Mouse (Mus musculus): ENCODE data around the gene Zfp667.

The Zfp667 gene

DNA sequence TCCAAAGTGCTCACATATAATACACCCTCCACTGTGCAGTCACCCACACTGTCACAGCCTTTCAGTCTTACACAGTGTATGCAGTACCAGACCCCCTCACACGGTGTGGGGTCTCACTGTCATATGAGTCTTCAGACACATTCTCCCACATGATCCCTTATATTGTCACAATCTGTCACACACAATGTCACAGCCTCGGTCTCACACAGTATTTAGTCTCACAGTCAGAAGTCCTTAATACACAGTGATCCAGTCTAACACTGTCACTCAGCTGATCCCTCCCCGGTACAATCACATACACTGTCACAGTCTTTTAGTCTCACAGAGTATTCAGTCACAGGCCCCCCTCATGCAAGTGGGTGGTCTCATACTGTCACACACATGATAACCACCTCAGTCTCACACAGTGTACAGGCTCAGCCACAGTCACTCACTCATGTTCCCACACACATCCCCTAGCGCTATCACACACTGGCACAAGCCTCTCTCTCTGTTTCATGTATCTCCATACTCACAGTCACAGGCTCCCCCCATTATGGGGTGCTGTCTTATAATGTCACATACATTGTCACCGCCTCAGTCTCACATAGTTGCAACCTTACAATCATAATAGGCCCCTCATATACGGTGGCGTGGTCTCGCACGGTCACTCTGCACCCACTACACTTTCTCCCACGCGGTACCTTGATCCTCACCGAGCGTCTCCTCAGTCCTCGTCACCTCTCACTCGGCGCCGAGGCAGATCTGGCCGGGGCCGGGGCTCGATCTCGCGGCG is 44.3 kb downstream of the Zfp667 start:
- DNase-seq (ENCODE audit: low spot score), result peak; percentile 40

- peak; percentile 88 for DNase-seq (ENCODE audit: low spot score)
These were observed 45.0 kb downstream of the Zfp667 start, which contains the start of gene Zfp583 for GRCm38 (mm10) chr7:6331233-6331956. Zfp583 (minus strand) TSS chr7:6331285.

GRCm38 (mm10) chr7:6339865-6340264 is 53.5 kb downstream of the Zfp667 start:
- DNase-seq (ENCODE audit: low spot score), result no peak

- peak; percentile 80 for DNase-seq (ENCODE audit: low spot score)
These were observed 57.2 kb downstream of the Zfp667 start, which contains the start of gene Gm3854 for GRCm38 (mm10) chr7:6343501-6344071. Gm3854 (plus strand) TSS chr7:6343759.

DNA sequence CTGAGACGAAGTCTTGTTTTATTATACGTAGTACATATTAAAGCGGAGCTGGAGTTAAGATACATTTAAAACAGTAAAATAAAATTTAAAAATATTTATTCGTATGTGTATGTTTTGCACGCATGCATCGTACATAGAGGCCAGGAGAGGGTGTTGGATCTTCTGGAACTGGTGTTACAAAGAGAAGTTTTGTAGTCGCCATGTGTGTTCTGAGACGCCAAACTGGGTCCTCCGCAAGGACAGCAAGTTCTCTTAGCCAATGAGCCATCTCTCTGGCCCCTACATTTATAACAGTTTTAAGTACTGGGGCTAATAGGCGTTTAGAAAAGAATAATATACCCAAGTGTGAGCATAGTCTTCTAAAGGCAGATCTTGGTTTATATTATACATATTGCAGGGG is 57.7 kb downstream of the Zfp667 start:
- DNase-seq (ENCODE audit: low spot score), result no peak
